Mouse (Mus musculus): Measurements from ENCODE around the gene A630073D07Rik.

GRCm38 (mm10) chr6:132656653-132657052 lies 5.3 kb upstream of the A630073D07Rik start, which contains the start of gene Tas2r120:
- TF ChIP-seq CTCF (IDR thresholded peaks at IDR 0.05; ENCODE audit: low read depth, low read length) = no peak
- TF ChIP-seq POLR2A (IDR thresholded peaks at IDR 0.05; ENCODE audit: borderline replicate concordance, low read depth, low read length) = no peak

All from bone marrow macrophage, adult 2 months (primary cell).